In the genomic region with DNA sequence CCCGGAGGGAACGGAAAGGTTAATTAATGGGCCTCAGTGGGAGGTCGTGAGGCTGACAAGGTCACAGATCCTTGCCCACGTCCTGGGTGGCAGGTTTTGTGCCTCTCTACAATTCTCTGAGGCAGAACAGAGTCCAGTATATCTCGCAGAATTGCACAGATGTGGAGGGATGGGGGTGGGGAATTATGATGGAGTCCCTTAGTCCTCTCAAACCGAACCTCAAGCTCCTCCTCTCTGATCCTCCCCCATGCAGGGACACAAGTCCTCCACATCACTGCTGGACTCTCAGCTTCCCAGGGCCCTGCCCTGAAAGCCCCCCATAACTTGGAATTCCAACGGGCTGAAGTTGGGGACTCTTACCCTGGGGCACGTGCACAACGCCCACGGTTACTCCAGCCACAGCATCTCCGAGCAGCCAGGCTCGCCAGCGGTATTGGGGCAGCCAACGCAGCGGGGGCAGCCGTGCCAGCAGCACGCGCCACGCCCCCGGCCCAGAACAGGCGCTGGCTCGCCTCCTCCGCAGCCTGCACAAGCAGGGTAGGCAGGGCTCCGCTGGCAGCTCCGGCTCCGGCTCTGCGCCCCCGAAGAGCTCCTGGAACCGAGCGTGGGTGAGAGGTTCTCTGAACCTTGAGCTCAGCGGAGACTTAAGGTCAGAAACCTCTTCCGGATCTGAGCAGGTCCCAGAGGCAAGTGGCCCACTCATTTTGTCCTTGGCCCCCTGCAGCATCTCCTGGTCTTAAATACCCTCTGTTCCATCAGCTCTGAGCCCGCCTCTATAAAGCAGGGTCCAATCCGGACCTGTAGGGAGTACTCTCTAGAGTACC, we compare ENCODE assay signal across 7 mouse cellular contexts. TPM values are rescaled to one million over a fixed set of nuclear protein-coding genes. Genes with fewer than 3 reads are reported as not detected.
A peak's percentile ranks its signal among the peaks of the same experiment; 100 is the strongest.
DNase-seq lines count a peak whose midpoint lies in the region; ATAC-seq lines count a peak whose summit lies in the region.

Gene Slc26a10, minus strand, starts transcription at position 775 of the 824 bp plus-strand sequence.

- no peak within 1 kb of the TSS for H3K9ac ChIP-seq in lung, embryonic 15.5 days
- 0 out of 2 replicates have a peak within 1 kb of the TSS, but pooled peaks have one; percentile 1 for H3K9ac ChIP-seq in heart, embryonic 11.5 days (ENCODE audit: low read depth, low read length)
- H3K9ac ChIP-seq in neural tube, embryonic 14.5 days (replicated peaks; ENCODE audit: low read depth, low read length), result no peak within 1 kb of the TSS; the same call in 1 of the 2 replicates

- peak within 1 kb of the TSS; percentile 15 for H3K4me3 ChIP-seq in lung, embryonic 15.5 days
- H3K4me3 ChIP-seq in heart, embryonic 11.5 days (ENCODE audit: low read depth, low read length), result peak within 1 kb of the TSS; percentile 24
- H3K4me3 ChIP-seq in neural tube, embryonic 14.5 days (ENCODE audit: low read depth, low read length), result peak within 1 kb of the TSS; percentile 10; the same call in 1 of the 2 replicates

- no peak; the same call in 1 of the 2 replicates for ATAC-seq in lung, embryonic 15.5 days (ENCODE audit: borderline replicate concordance, extremely low read depth, low FRiP score, low TSS enrichment)
- ATAC-seq in heart, embryonic 11.5 days (replicated peaks; ENCODE audit: insufficient number of reproducible peaks, low FRiP score, low TSS enrichment), result no peak
- no peak for ATAC-seq in neural tube, embryonic 14.5 days (ENCODE audit: low read depth)

- peaks cover 31% of the 10 kb centered on the region for H3K4me1 ChIP-seq in lung, embryonic 15.5 days
- H3K4me1 ChIP-seq in heart, embryonic 11.5 days (ENCODE audit: control insufficient read depth, insufficient read depth, low read length), result peaks cover 25% of the 10 kb centered on the region
- peaks cover 20% of the 10 kb centered on the region for H3K4me1 ChIP-seq in neural tube, embryonic 14.5 days (ENCODE audit: control insufficient read depth, insufficient read depth, low read length)

- 2% methylated on average over 34 of the region's 34 CpGs for WGBS in lung, embryonic 15.5 days
- under 1% methylated on average over 34 of the region's 34 CpGs for WGBS in heart, embryonic 11.5 days (ENCODE audit: insufficient replicate concordance)
- WGBS in neural tube, embryonic 14.5 days, result 2% methylated on average over 34 of the region's 34 CpGs

- H3K27me3 ChIP-seq in lung, embryonic 15.5 days, result peaks cover 91% of the 10 kb centered on the region
- peaks cover 64% of the 10 kb centered on the region for H3K27me3 ChIP-seq in heart, embryonic 11.5 days (ENCODE audit: control insufficient read depth, insufficient read depth, low read length)
- H3K27me3 ChIP-seq in neural tube, embryonic 14.5 days (ENCODE audit: control insufficient read depth, insufficient read depth, low read length), result peaks cover 18% of the 10 kb centered on the region

- H3K36me3 ChIP-seq in lung, embryonic 15.5 days, result peaks cover 9% of the 10 kb centered on the region; the same call in 1 of the 2 replicates
- H3K36me3 ChIP-seq in heart, embryonic 11.5 days (ENCODE audit: control insufficient read depth, insufficient read depth, low read length), result 0 out of 2 replicates have a peak, but pooled peaks cover 5% of the 10 kb centered on the region
- no peaks in the 10 kb centered on the region for H3K36me3 ChIP-seq in neural tube, embryonic 14.5 days (ENCODE audit: control insufficient read depth, insufficient read depth, low read length)

- no peak for DNase-seq in lung, postnatal 25 days (ENCODE audit: low spot score)
- DNase-seq in embryo, embryonic 11 days, result peak; percentile 59
- peak; percentile 74 for DNase-seq in layer of hippocampus, adult 9-11 months
- no peak for DNase-seq in adrenal gland, adult 8-10 months

- peak within 1 kb of the TSS; percentile 43; the same call in 1 of the 2 replicates for H3K4me2 ChIP-seq in lung, embryonic 15.5 days
- H3K4me2 ChIP-seq in heart, embryonic 11.5 days, result peak within 1 kb of the TSS; percentile 58
- peak within 1 kb of the TSS; percentile 35 for H3K4me2 ChIP-seq in neural tube, embryonic 14.5 days (ENCODE audit: low read depth, low read length)

- no peaks in the 10 kb centered on the region for H3K9me3 ChIP-seq in lung, embryonic 15.5 days
- no peaks in the 10 kb centered on the region for H3K9me3 ChIP-seq in heart, embryonic 11.5 days (replicated peaks; ENCODE audit: control insufficient read depth, low read length)
- no peaks in the 10 kb centered on the region for H3K9me3 ChIP-seq in neural tube, embryonic 14.5 days (ENCODE audit: control insufficient read depth, low read length)

- H3K27ac ChIP-seq in lung, embryonic 15.5 days, result no peak within 1 kb of the TSS
- no peak within 1 kb of the TSS for H3K27ac ChIP-seq in heart, embryonic 11.5 days (ENCODE audit: low read depth, low read length)
- no peak within 1 kb of the TSS for H3K27ac ChIP-seq in neural tube, embryonic 14.5 days (ENCODE audit: low read depth, low read length)

RNA-seq across cellular contexts. Expression of gene Slc26a10, which starts in this region (rescaled TPM):
- 0.86 and 0.93 TPM in 2 replicates for polyA plus RNA-seq in lung, embryonic 15.5 days (2015; fragmentation: Nextera tagmentation; extraction: Ambion mirVana)
- 8.4 and 11.8 TPM in 2 replicates for polyA plus RNA-seq in heart, embryonic 11.5 days (2014; fragmentation: Nextera tagmentation; extraction: Ambion mirVana)
- polyA plus RNA-seq in neural tube, embryonic 14.5 days (2014; fragmentation: Nextera tagmentation; extraction: Ambion mirVana), result 0.80 and 1.3 TPM in 2 replicates
- 1 to 10 TPM in 1 of 4 experiments, under 1 TPM in 3; 0.21 to 2.3 (median 0.48) TPM for total RNA-seq in adrenal gland, adult 8-10 months (2022)

Comparison
In these comparisons a context has a peak if more than half of its experiments do, and no peak if none do; other contexts are left out.
1. DNase-seq: peak in embryo, embryonic 11 days (single experiment) and layer of hippocampus, adult 9-11 months (single experiment); none in lung, postnatal 25 days (single experiment) and adrenal gland, adult 8-10 months (single experiment).
2. Peak in every context shown above with its lines, with median percentiles within 50 percentile points of each other: H3K4me2 ChIP-seq and H3K4me3 ChIP-seq.